Mouse (Mus musculus) small intestine, adult 2 months (tissue): ENCODE measurements around the gene Cyren. TPM values are rescaled to one million over a fixed set of nuclear protein-coding genes. Genes with fewer than 3 reads are reported as not detected.

Experiments used
- H3K27ac ChIP-seq: fragments of 200-500 bp; 2 replicates; pipeline ENCODE4 v1.5.1; 2012; ENCODE audit warnings: low read depth, low read length, control low read depth, inconsistent platforms; ENCODE audit not compliant: insufficient read depth
- H3K27me3 ChIP-seq: fragments of 200-500 bp; 2 replicates; pipeline ENCODE4 v1.6.1; 2012; ENCODE audit warnings: mild to moderate bottlenecking, moderate library complexity, low read length, inconsistent platforms; ENCODE audit not compliant: control insufficient read depth, insufficient read depth
- H3K36me3 ChIP-seq: fragments of 200-500 bp; 2 replicates; pipeline ENCODE4 v1.6.1; 2012; ENCODE audit warnings: mild to moderate bottlenecking, low read length, control low read depth, inconsistent platforms; ENCODE audit not compliant: control insufficient read depth, insufficient read depth
- H3K4me1 ChIP-seq: fragments of 200-500 bp; 2 replicates; pipeline ENCODE4 v1.6.1; 2012; ENCODE audit warnings: low read length, inconsistent platforms, mixed read lengths; ENCODE audit not compliant: control insufficient read depth, insufficient read depth, insufficient read length
- H3K4me3 ChIP-seq: fragments of 200-500 bp; 2 replicates; pipeline ENCODE4 v1.5.1; 2012; ENCODE audit warnings: low read depth, mild to moderate bottlenecking, control low read depth, inconsistent platforms, low read length, moderate library complexity
- CTCF ChIP-seq: fragments of 200-500 bp; IDR thresholded peaks from 2 replicates; pipeline ENCODE4 v1.5.1; 2012; ENCODE audit warnings: low read depth, mild to moderate bottlenecking, control low read depth, inconsistent platforms, low read length, moderate library complexity, mixed read lengths; ENCODE audit not compliant: insufficient replicate concordance, insufficient read length; ENCODE audit errors: extremely low read depth
- POLR2A ChIP-seq: fragments of 200-500 bp; IDR thresholded peaks from 2 replicates; pipeline ENCODE4 v1.6.1; 2012; ENCODE audit warnings: low read depth, mild to moderate bottlenecking, control low read depth, inconsistent platforms, low read length, moderate library complexity
- WGBS: fragments of 180-500 bp; shearing (Covaris S2); methylation state at CpG from one replicate; pipeline ENCODE4 v1.1.7; 2018; 5-methylcytosine and 5-hydroxymethylcytosine counted together
- polyA plus RNA-seq: library from polyadenylated mRNA; depleted of rRNA; stranded (reverse); fragments of >200 nt; gene quantifications from 2 replicates; pipeline ENCODE4 v1.2.3, GENCODE M21; 2012

Cyren gene
- polyA plus RNA-seq, 1 experiment, result 1.6 TPM

GRCm38 (mm10) chr6:34906661-34907060 lies 28.8 kb upstream of the Cyren start:
- peaks cover 5% of the 10 kb centered on the region; the same call in 1 of the 2 replicates for H3K36me3 ChIP-seq
- H3K4me3 ChIP-seq, result no peak overlapping the region
- H3K4me1 ChIP-seq, result no peaks in the 10 kb centered on the region; the same call in none of the 2 replicates
- no peak for TF ChIP-seq POLR2A
- no peak for TF ChIP-seq CTCF
- H3K27me3 ChIP-seq, result no peaks in the 10 kb centered on the region
- H3K27ac ChIP-seq, result no peak overlapping the region
- 80% methylated on average over 4 of the region's 4 CpGs for WGBS

- no peak for TF ChIP-seq POLR2A
- no peak for TF ChIP-seq CTCF
- 80% methylated on average over 2 of the region's 2 CpGs for WGBS
- H3K27me3 ChIP-seq, result no peaks in the 10 kb centered on the region
- peaks cover 5% of the 10 kb centered on the region; the same call in 1 of the 2 replicates for H3K36me3 ChIP-seq
- no peaks in the 10 kb centered on the region; the same call in none of the 2 replicates for H3K4me1 ChIP-seq
- no peak overlapping the region for H3K4me3 ChIP-seq
- H3K27ac ChIP-seq, result no peak overlapping the region
Observed at GRCm38 (mm10) chr6:34906125-34906524, 28.3 kb upstream of the Cyren start.

GRCm38 (mm10) chr6:34904361-34904760 lies 26.5 kb upstream of the Cyren start:
- no peaks in the 10 kb centered on the region for H3K27me3 ChIP-seq
- H3K36me3 ChIP-seq, result peaks cover 5% of the 10 kb centered on the region; the same call in 1 of the 2 replicates
- WGBS, result 79% methylated on average over 6 of the region's 6 CpGs
- no peak overlapping the region for H3K4me3 ChIP-seq
- H3K4me1 ChIP-seq, result no peaks in the 10 kb centered on the region
- no peak for TF ChIP-seq POLR2A
- H3K27ac ChIP-seq, result no peak overlapping the region

- no peaks in the 10 kb centered on the region for H3K27me3 ChIP-seq
- H3K4me1 ChIP-seq, result no peaks in the 10 kb centered on the region
- WGBS, result 93% methylated on average over 10 of the region's 10 CpGs
- H3K4me3 ChIP-seq, result no peak overlapping the region
- peaks cover 5% of the 10 kb centered on the region; the same call in 1 of the 2 replicates for H3K36me3 ChIP-seq
- TF ChIP-seq CTCF, result no peak
- no peak overlapping the region for H3K27ac ChIP-seq
Observed at GRCm38 (mm10) chr6:34903851-34904250, 26.0 kb upstream of the Cyren start.

- Histone ChIP-seq H3K27ac (no peak overlapping the region), H3K36me3 (peaks cover 5% of the 10 kb centered on the region; the same call in 1 of the 2 replicates), H3K27me3 (no peaks in the 10 kb centered on the region), H3K4me3 (no peak overlapping the region), H3K4me1 (no peaks in the 10 kb centered on the region)
- WGBS, result 75% methylated on average over 5 of the region's 5 CpGs
- TF ChIP-seq POLR2A, result no peak
Observed at GRCm38 (mm10) chr6:34903441-34903840, 25.6 kb upstream of the Cyren start.

- H3K4me3 ChIP-seq, result no peak overlapping the region
- no peaks in the 10 kb centered on the region for H3K27me3 ChIP-seq
- TF ChIP-seq CTCF, result no peak
- no peak for TF ChIP-seq POLR2A
- 88% methylated on average over 7 of the region's 7 CpGs for WGBS
- no peaks in the 10 kb centered on the region for H3K4me1 ChIP-seq
- H3K36me3 ChIP-seq, result peaks cover 5% of the 10 kb centered on the region; the same call in 1 of the 2 replicates
- H3K27ac ChIP-seq, result no peak overlapping the region
Observed at GRCm38 (mm10) chr6:34902578-34902977, 24.7 kb upstream of the Cyren start.

- peaks cover 5% of the 10 kb centered on the region; the same call in 1 of the 2 replicates for H3K36me3 ChIP-seq
- no peak overlapping the region for H3K4me3 ChIP-seq
- H3K4me1 ChIP-seq, result no peaks in the 10 kb centered on the region
- H3K27ac ChIP-seq, result 0 out of 2 replicates have a peak overlapping the region, but pooled peaks have one; percentile 14
- no peaks in the 10 kb centered on the region for H3K27me3 ChIP-seq
- no peak for TF ChIP-seq CTCF
- no peak for TF ChIP-seq POLR2A
- 62% methylated on average over 9 of the region's 9 CpGs for WGBS
Observed at GRCm38 (mm10) chr6:34901911-34902444, 24.1 kb upstream of the Cyren start.

- 94% methylated on average over 2 of the region's 2 CpGs for WGBS
- TF ChIP-seq CTCF (no peak), POLR2A (no peak)
- Histone ChIP-seq H3K36me3 (peaks cover 5% of the 10 kb centered on the region; the same call in 1 of the 2 replicates), H3K4me1 (no peaks in the 10 kb centered on the region), H3K27me3 (no peaks in the 10 kb centered on the region), H3K4me3 (no peak overlapping the region), H3K27ac (no peak overlapping the region)
Observed at GRCm38 (mm10) chr6:34900990-34901389, 23.1 kb upstream of the Cyren start.
